Mouse (Mus musculus) layer of hippocampus, adult 11-12 months (tissue): Measurements from ENCODE around the gene Cog2.

Experiments
- DNase-seq: peaks from one replicate; pipeline ENCODE4 v3.0.0; 2022; ENCODE audit warnings: low spot score

Cog2 gene

GRCm38 (mm10) chr8:124520249-124521080, at the start of gene Cog2:
TSS of gene Cog2 (plus strand) at chr8:124520767.
- DNase-seq: peak; percentile 91

DNA sequence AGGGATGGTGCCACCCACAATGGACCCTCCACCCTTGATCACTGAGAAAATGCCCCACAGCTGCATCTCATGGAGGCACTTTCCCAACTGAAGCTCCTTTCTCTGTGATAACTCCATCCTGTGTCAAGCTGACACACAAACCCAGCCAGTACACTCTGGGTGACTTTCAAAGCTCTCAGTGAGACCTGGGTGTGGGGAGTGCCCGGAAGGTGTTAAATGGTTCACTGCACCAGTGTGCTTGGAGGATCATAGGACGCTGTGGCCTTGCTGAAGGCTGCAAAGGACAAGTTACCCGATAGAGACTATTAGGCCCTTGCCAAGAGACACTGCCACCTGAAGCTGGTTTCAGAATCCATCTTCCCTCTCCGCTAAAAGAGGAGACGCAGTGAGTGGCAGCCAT, 44.9 kb upstream of the Cog2 start:
- no peak for DNase-seq

DNA sequence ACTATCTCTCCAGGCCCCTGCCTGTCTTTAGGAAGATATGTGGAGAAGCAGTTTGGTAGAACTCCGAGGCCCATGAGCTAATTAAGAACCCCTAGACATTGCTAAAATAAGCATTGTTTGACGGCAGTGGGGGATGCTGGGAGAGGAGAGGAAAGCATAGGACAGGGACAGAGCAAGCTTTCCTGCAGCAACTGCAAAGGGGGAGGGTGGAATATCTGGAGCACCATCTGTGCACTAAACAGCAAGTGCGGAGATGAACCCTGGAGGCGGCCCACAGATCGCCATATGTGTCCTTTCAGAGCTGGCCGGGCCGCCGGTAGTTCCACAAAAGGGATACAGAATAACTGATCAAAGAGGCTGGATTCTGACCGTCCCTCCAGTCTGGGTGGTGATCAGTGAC, 43.9 kb upstream of the Cog2 start:
- peak; percentile 83 for DNase-seq

DNA sequence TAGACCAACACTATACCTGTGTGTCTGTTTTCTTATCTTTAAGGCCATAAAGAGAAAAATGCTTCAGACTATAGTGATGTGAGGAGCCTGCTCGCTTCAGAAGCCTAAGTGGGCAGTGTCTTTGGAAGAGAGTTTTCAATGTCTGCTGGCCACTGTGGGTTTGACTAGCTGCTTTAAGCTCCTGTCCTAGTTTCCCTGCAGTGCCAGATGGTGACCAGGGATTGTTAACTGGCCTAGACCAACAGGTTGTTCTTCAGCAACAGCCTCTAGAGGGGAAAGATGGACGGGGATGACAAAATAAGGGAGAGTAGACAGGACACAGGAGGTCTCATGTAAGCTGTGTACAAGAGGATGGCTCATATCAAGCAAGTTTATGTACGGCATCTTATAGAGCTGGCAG, 41.3 kb upstream of the Cog2 start:
- DNase-seq: no peak

DNA sequence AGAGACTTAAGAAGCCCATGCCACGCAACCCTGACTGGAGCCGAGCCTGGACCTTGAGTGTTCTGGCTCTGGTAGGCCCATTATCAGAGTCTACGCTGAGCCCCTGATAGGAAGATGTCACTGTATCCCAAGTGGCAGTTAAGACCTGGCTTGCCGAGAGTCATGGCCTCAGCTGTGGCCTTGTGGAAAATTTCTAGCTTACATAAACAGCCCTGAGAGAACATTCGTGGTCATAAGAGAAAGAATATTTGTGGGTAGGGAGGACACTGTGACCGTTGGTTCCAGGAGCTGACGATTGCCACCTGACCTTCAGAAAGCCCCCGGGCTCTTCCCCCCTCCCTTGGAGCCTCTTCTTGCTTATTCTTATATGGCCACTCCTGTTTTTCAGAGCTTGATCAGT, 40.2 kb upstream of the Cog2 start:
- no peak for DNase-seq

GRCm38 (mm10) chr8:124482790-124483189, 37.8 kb upstream of the Cog2 start:
- peak; percentile 76 for DNase-seq

GRCm38 (mm10) chr8:124483356-124484115, 37.0 kb upstream of the Cog2 start:
- no peak for DNase-seq

GRCm38 (mm10) chr8:124489311-124489710, 31.3 kb upstream of the Cog2 start:
- DNase-seq: no peak

DNA sequence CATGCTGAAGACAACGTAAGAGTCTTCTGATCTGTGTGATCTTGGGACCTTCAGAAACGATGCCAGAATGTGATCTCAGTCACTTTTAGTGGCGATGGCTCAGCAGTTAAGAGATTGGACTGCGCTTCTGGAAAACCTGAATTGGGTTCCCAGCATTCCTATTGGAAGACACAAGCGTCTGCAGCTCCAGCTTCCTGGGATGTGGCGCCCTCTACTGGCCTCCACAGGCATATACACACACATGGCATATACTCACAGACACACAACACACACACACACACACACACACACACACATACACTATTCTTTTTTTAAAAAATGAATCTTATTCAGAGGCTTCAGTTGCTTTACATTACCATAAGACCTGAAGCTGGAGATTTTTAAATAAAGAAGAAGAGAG, 30.8 kb upstream of the Cog2 start:
- DNase-seq: no peak

DNA sequence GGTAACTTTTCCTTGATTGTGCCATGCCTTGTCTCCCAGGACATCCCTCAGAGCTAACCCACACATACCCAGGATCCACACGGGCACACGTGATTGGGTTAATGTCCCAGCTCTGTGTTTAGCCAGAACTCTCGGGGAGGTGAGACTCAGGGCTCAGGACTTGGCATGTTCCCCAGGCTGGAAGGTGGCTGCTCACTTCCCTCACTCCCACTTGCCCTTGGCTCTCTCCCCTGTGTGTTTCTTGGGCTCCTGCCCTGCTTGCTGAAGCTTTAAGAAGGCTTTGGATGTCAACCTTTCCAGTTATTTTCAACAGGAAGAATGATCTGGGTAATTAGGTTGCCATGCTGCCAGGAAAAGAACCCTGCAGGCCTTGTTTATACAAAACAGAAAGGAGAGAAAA, 26.2 kb upstream of the Cog2 start:
- no peak for DNase-seq

DNA sequence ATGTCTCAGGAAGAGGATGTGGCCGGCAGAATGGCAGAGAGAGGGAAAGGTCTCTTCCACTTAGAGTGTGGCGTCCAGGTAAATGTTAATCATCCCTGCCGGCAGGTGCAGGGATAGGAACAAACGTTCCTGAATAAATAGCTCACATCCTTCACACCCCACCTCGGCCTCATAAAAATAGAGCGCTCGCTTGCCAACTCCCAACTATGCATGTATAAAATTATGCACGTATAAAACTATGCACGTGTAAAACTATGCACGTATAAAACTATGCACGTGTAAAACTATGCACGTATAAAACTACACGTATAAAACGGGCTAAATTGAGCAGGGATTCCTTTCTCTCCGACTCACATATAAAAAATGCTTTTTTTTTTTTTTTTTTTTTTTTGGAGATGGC, 25.6 kb upstream of the Cog2 start:
- DNase-seq: no peak

- no peak for DNase-seq
Measured at GRCm38 (mm10) chr8:124495676-124496075, 24.9 kb upstream of the Cog2 start.

- no peak for DNase-seq
Measured at GRCm38 (mm10) chr8:124496266-124496665, 24.3 kb upstream of the Cog2 start.

DNA sequence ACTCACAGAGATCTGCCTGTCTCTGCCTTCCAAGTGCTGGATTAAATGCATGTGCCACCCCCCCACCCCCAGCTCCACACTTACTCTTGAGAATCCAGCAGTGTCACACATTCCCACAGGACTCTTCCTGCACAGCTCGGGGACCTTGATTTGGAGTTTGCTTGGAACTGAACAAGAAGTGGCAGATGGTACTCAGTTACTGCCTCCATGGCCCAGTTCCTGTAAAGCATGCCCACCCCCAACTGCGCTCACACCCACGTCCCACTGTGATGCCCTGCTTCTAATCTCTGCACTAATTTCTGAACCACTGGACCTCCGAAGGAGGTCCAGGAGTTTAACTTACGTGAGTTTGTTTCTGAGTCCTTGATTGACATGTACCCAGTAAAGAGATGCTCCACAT, 23.7 kb upstream of the Cog2 start:
- DNase-seq: no peak

DNA sequence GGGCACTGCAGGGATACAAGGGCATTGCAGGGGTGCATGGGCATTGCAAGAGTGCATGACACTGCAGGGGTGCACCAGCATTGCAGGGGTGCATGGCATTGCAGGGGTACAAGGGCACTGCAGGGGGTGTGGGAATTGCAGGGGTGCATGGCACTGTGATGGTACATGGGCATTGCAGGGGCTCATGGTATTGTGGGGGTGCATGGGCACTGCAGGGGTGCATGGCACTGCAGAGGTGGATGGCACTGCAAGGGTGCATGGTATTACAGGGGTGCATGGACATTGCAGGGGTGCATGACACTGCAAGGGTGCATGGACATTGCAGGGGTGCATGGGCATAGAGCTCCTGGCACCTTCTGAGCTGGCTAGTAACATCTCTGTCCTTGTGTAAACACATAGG, 22.2 kb upstream of the Cog2 start:
- no peak for DNase-seq

DNA sequence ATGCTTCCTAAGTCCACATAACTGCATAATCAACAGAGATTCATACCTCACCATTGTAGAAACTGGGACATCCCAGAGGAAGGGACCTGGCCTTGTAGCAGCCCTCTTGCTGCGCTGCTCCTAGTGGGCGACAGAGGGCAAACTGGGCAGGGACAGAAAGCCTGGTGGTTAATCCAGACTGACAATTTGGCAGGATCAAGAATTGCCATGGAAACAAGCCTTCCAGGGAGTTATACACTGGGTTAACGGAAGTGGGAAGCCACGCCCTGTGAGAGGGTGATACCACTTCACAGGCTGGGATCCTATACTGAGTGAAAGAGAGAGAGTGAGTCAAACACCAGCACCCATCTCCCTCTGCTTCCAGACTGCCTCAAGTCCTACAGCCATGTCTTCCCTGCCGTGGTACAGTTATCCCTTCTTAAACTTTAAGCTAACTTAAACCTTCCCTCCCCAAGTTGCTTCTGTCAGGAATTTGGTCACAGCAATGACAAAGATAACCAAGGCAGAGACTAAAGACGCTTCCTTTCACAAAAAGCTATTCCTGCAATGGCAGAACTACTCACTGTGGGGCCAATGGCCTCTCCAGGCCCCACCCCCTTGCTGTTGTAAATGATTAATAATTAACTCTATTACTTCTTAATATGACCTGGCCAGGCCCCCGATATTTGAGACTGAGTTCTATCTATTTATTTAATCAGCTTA, 21.2 kb upstream of the Cog2 start:
- DNase-seq: no peak

DNA sequence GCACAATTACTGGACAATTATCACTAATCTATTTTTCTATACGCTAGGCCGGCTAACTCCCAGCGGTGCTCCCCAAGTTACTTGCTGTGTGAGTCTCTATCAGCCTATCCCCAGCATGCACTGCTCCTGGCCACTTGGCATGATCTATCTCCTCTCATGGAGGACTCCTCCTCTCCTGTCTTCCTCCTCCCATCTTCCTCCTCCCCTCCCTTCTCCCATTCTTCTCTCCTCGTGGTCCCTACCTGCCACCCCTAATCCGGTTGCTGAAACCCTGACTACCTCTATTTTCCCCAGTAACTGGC, 20.7 kb upstream of the Cog2 start:
- no peak for DNase-seq

DNA sequence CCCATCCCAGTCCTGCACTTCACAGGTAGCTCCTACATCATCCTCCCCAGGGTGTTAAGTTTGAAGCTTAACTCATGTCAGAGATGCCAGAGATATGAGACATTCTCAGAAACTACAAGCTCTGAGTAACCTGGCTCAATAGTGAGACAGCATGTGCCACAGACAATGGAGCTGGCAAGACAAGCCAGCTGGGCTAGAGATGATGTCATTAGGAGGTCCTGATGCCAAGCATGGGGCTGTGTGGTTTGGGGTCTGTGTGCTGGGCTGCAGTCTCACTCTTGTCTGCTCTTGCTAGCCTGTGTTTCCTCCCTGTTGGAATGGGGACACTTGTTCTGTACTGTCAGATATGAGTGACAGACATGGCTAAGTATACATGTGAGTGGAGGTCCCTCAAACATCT, 14.9 kb upstream of the Cog2 start:
- DNase-seq: no peak

- DNase-seq: peak; percentile 73
Measured at GRCm38 (mm10) chr8:124507572-124508320, 12.8 kb upstream of the Cog2 start.

GRCm38 (mm10) chr8:124508321-124508695, 12.3 kb upstream of the Cog2 start:
- no peak for DNase-seq

DNA sequence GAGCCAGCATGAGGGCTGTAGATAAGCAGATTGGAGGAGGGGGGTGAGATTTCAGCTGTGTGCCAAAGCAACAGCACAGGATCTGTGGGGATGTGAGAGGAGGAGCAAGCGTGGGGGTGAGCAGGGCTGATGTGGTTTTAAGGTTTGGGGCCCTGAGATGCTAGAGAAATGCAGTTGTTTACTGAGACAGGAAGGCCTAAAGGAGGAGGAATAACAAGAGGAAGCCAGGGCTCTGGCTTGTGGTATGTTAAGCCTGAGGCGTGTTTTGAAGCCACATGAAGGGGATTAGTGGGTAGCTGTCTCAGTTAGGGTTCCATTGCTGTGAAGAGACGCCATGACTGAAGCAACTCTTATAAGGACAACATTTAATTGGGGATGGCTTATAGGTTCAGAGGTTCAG, 11.4 kb upstream of the Cog2 start:
- no peak for DNase-seq

- no peak for DNase-seq
Measured at GRCm38 (mm10) chr8:124516039-124516438, 4.5 kb upstream of the Cog2 start.
